Mouse (Mus musculus): ENCODE results near the gene Slc12a9.
A peak's percentile ranks its signal among the peaks of the same experiment; 100 is the strongest.
"Not testable (repeated sequence)": the region's sequence is repeated elsewhere in the genome, so short reads cannot be mapped to it uniquely, and the experiment has no call there.

The Slc12a9 gene

GRCm38 (mm10) chr5:137286655-137287031 lies 46.8 kb downstream of the Slc12a9 start:
- peak; percentile 74 to 88 for DNase-seq

- DNase-seq: no peak
Measured at GRCm38 (mm10) chr5:137285986-137286385, 47.4 kb downstream of the Slc12a9 start.

- DNase-seq: peak in 1 of 2 experiments; percentile 51
Measured at GRCm38 (mm10) chr5:137285045-137285444, 48.4 kb downstream of the Slc12a9 start.

GRCm38 (mm10) chr5:137284411-137284810 lies 49.0 kb downstream of the Slc12a9 start:
- DNase-seq: not testable (repeated sequence)

GRCm38 (mm10) chr5:137277360-137278342 lies 55.7 kb downstream of the Slc12a9 start:
- peak in 1 of 2 experiments; percentile 52 for DNase-seq

- DNase-seq: no peak
Measured at GRCm38 (mm10) chr5:137268131-137268910, 65.1 kb downstream of the Slc12a9 start.

GRCm38 (mm10) chr5:137264787-137265186 lies 68.6 kb downstream of the Slc12a9 start:
- no peak for DNase-seq

Measured in kidney, adult 8-10 months (tissue).